Mouse (Mus musculus) heart, adult 11 months (tissue): Measurements from ENCODE around the gene Mapk11.

Source experiments
- DNase-seq: peaks from one replicate; pipeline ENCODE4 v3.0.0; 2022

The Mapk11 gene

GRCm38 (mm10) chr15:89140659-89141252 is 8.7 kb downstream of the Mapk11 start, which contains the start of gene Mapk12:
Gene Mapk12, minus strand, starts transcription at chr15:89140703.
- peak; percentile 99 for DNase-seq

GRCm38 (mm10) chr15:89140048-89140658 is 9.3 kb downstream of the Mapk11 start:
- peak; percentile 98 for DNase-seq

GRCm38 (mm10) chr15:89138531-89138930 is 10.9 kb downstream of the Mapk11 start:
- peak; percentile 90 for DNase-seq

GRCm38 (mm10) chr15:89138046-89138405 is 11.4 kb downstream of the Mapk11 start:
- DNase-seq: no peak

- DNase-seq: peak; percentile 91
Observed at GRCm38 (mm10) chr15:89137378-89138045, 11.9 kb downstream of the Mapk11 start.

GRCm38 (mm10) chr15:89136461-89137155 is 12.8 kb downstream of the Mapk11 start:
- peak; percentile 86 for DNase-seq

- peak; percentile 94 for DNase-seq
Observed at GRCm38 (mm10) chr15:89131316-89131715, 18.1 kb downstream of the Mapk11 start.

GRCm38 (mm10) chr15:89130245-89130644 is 19.2 kb downstream of the Mapk11 start:
- peak; percentile 84 for DNase-seq

- DNase-seq: peak; percentile 99
Observed at GRCm38 (mm10) chr15:89128382-89129350, 20.8 kb downstream of the Mapk11 start, which contains the start of gene Hdac10. Gene Hdac10, minus strand, starts transcription at chr15:89128700.

- DNase-seq: peak; percentile 94
Observed at GRCm38 (mm10) chr15:89127364-89127940, 22.0 kb downstream of the Mapk11 start.

- DNase-seq: peak; percentile 92
Observed at GRCm38 (mm10) chr15:89126622-89127021, 22.8 kb downstream of the Mapk11 start.

GRCm38 (mm10) chr15:89125351-89125750 is 24.1 kb downstream of the Mapk11 start:
- peak; percentile 86 for DNase-seq

GRCm38 (mm10) chr15:89124312-89124711 is 25.1 kb downstream of the Mapk11 start:
- DNase-seq: peak; percentile 90

- DNase-seq: peak; percentile 92
Observed at GRCm38 (mm10) chr15:89123595-89123994, 25.8 kb downstream of the Mapk11 start.

- DNase-seq: peak; percentile 99
Observed at GRCm38 (mm10) chr15:89122649-89123366, 26.6 kb downstream of the Mapk11 start, which contains the start of gene Tubgcp6. Gene Tubgcp6, minus strand, starts transcription at chr15:89123112.

GRCm38 (mm10) chr15:89118007-89118406 is 31.4 kb downstream of the Mapk11 start:
- no peak for DNase-seq

GRCm38 (mm10) chr15:89110147-89110546 is 39.3 kb downstream of the Mapk11 start:
- peak; percentile 93 for DNase-seq

GRCm38 (mm10) chr15:89106976-89107375 is 42.5 kb downstream of the Mapk11 start:
- no peak for DNase-seq

GRCm38 (mm10) chr15:89106073-89106472 is 43.4 kb downstream of the Mapk11 start:
- no peak for DNase-seq

GRCm38 (mm10) chr15:89104425-89104824 is 45.0 kb downstream of the Mapk11 start:
- DNase-seq: no peak

GRCm38 (mm10) chr15:89103921-89104320 is 45.5 kb downstream of the Mapk11 start:
- no peak for DNase-seq
